Mouse (Mus musculus) natural killer cell, adult 2 months (primary cell): ENCODE results near the gene Klk6.

Experiments
- DNase-seq, 2 experiments: peaks; one replicate each; pipeline ENCODE4 v3.0.0; 2022; ENCODE audit warnings: low spot score in 2 of 2

Klk6 gene

GRCm38 (mm10) chr7:43824199-43824598 lies at the start of gene Klk6:
TSS of gene Klk6 (plus strand) at chr7:43824499.
- no peak for DNase-seq

DNA sequence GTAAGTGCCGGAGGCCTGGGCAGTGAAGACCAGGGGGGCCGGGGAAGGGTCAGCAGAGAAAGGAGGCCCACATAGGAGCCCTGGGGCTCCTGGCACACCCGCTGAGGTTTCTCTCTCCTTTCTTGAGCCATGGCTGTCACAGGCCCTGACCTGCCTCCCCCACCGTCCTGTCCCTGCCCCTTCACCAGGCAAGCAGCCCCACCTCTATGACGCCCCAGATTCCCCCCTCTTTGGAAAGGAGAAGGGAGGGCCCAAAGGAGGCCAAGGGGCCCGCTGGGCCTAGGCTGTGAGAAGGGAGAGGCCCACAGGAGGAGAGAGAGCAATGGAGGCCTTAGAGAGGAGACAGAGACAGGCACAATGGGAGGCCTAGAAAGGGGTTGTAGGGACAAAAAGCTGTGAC lies 49.5 kb upstream of the Klk6 start:
- DNase-seq, result no peak

GRCm38 (mm10) chr7:43775311-43776057 lies 48.8 kb upstream of the Klk6 start:
- DNase-seq, result no peak

DNA sequence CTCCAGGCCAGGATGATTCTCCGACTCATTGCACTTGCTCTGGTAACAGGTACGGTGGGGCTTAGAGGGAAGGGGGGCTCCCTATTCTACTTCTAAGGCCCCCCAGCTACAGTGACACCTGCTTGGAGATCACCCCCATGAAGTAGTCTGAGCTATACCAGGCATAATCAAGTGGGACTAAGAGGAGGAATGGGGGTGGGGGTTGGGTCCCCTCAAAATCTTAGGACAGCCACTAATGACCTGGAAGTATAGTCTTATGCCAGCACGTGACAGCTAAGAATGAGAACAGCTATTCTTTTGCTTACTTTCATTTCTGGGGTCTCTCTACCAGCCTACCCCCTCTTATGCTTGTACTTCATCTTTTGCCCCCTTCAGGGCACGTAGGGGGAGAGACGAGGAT lies 47.8 kb upstream of the Klk6 start:
- DNase-seq, result no peak

DNA sequence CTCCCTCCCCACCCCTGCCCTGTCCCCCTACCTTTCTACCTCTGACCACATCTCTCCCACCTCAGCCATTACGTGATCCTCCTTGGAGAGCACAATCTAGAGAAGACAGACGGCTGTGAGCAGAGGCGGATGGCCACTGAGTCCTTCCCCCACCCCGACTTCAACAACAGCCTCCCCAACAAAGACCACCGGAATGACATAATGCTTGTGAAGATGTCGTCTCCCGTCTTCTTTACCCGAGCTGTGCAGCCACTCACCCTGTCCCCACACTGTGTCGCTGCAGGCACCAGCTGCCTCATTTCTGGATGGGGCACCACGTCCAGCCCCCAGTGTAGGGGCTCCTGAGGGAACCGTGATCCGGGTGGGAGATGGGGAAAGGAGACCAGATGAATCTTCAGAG lies 46.9 kb upstream of the Klk6 start:
- DNase-seq, result no peak

- no peak for DNase-seq
Observed at GRCm38 (mm10) chr7:43778176-43778970, 45.9 kb upstream of the Klk6 start.

GRCm38 (mm10) chr7:43780241-43780640 lies 44.1 kb upstream of the Klk6 start:
- no peak for DNase-seq

- DNase-seq, result no peak
Observed at GRCm38 (mm10) chr7:43780746-43781145, 43.6 kb upstream of the Klk6 start, which contains the start of gene Klk10. TSS of gene Klk10 (plus strand) at chr7:43781035.

DNA sequence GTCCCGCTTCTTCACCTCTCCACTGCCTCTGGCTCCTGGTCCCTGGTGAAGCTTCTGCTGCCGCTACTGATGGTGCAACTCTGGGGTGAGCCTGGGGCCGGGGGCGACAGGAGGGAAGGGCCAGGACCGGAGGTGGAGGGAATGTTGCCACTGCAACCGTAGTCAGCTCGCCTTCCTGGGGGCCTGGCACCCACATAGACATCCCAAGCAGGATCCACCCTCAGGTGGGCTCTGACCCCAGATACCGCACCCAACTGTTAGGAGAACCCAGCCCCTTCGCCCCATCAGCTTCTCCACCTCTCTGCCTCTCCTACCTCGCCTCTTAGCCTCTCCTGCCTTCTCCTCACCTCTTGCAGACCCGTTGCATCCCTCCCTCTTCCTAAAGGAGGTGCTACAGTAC lies 42.8 kb upstream of the Klk6 start:
- DNase-seq, result no peak

GRCm38 (mm10) chr7:43782275-43783265 lies 41.7 kb upstream of the Klk6 start:
- peak; percentile 39 to 61 for DNase-seq

GRCm38 (mm10) chr7:43785286-43785685 lies 39.0 kb upstream of the Klk6 start:
- no peak for DNase-seq

GRCm38 (mm10) chr7:43788096-43788495 lies 36.2 kb upstream of the Klk6 start:
- no peak for DNase-seq

DNA sequence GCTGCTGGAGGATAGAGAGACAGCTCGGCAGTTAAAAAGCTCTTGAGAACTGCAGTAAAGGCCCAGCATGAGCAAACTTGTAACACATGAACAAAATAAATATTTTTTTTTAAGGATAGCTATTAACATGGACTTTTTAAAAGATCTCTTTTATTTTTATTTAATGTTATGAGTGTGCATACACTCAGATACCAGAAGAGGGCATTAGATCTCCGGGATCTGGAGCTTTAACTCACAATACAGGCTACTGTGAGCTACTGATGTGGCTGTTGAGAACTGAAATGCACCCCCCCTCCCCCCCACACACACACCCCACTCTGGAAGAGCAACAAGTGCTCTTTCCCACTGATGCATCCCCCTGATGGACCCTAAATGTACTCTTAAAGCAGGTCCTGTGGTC lies 35.0 kb upstream of the Klk6 start:
- DNase-seq, result no peak

DNA sequence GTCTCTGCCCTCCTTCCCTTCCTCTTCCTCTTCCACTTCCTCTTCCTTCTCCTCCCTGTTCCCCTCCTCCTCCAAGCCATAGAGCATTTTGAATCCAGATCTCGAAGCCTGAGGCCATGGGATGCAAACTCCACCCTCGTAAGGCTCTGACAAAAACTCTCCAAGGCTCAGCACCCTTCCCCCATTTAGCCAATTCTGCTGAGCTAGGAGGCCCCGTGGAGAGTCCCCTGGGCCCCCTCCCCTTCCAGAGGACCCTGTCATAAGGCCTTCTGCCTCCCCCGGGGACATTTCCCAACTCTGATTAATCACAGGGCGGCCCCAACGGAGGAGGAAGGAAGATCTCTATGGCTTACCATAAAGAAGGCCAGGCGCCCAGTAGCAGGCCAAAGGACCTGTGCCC lies 32.7 kb upstream of the Klk6 start, which contains the start of gene Klk9:
Gene Klk9 (plus strand): TSS at position 301 of the 400 bp plus-strand sequence.
- no peak for DNase-seq

DNA sequence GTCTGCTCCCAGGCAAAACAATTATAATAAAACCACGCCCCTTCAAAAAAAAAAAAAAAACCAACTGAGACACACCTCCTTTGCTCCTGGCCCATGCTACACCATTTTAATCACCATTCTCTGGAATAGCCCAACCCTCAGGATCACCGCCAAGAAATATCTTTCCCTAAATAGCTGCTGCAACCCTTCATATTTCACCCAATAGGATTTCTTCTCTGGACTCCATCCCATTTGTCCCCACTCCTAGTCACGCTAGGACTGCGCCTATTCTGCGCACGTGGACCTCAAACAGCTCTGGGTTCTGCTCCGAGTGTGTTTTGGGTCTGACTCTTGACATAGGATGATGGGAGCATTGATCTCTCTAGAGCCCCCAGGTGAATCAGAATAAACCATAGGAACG lies 27.9 kb upstream of the Klk6 start:
- no peak for DNase-seq

DNA sequence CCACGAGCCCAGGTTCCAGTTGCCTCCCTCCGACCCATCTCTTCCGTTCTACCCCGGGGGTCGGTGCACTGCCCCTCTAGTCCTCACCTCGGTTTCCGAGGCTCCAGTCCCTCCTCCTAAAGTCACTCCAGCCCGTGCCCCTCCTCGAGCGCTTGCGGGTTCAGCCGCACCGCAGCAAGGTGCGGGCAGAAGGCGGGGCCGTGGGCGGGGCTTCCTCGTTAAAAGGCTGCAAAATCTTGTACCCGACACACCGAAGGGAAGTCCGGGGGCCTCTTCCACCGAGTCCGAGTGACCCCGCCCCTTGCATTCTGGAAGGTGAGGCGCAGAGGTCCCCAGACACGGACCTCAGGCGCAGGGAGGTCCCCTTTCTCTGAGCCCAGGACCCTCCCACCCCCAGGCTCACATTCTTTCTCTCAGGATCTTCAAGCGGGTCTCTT lies 26.9 kb upstream of the Klk6 start, which contains the start of gene Klk8:
Gene Klk8 (plus strand): TSS at position 245 of the 437 bp plus-strand sequence.
- DNase-seq, result peak in 1 of 2 experiments; percentile 26

GRCm38 (mm10) chr7:43797844-43798462 lies 26.3 kb upstream of the Klk6 start:
- peak in 1 of 2 experiments; percentile 11 for DNase-seq

DNA sequence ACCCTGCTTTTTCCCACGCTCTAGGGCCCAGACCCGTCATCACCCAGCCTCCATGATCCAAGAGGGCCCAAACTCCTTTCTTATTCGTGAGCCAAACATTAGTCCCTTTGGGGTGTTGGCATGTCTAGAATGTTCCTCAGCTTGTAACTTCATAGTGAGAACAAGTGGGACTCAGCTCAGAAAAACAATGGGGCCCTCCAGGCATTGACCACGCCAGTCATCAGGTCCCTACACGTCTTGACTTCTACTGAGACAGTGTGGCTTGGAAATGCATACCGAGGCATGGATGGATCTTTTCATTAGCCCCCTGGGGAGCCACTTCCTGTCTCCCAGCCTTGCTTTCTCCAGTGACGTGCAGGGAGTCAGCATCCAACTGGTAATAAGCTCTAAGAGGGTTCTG lies 24.4 kb upstream of the Klk6 start:
- DNase-seq, result no peak

- no peak for DNase-seq
Observed at GRCm38 (mm10) chr7:43810994-43811393, 13.3 kb upstream of the Klk6 start, which contains the start of gene Klk7. TSS of gene Klk7 (plus strand) at chr7:43811294.

- no peak for DNase-seq
Observed at GRCm38 (mm10) chr7:43815211-43815610, 9.1 kb upstream of the Klk6 start.

DNA sequence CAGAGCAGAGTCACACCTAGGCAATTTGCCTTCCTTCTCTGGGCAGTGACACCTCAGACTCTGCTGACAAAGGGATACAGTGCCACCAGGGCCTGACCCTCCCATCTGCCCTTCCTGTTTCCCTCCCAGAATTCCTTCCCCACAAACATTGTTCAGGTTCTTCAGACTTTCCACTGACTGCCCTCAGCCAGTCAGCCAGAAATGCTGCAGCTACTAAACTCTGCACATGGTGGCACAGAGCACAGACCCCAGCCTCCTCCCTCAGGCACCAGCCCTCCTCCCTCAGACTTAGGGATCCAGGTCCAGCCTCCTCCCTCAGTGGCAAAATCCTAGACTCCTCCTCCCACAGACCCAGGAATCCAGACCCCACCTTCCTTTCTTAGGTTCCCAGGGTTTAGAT lies 7.6 kb upstream of the Klk6 start:
- no peak for DNase-seq
